Mouse (Mus musculus) testis, adult 2 months (tissue): ENCODE measurements around the gene Mep1a. TPM values are rescaled to one million over a fixed set of nuclear protein-coding genes. Genes with fewer than 3 reads are reported as not detected.
A peak's percentile ranks its signal among the peaks of the same experiment; 100 is the strongest.

Experiments used
- H3K27ac ChIP-seq: fragments of 200-500 bp; 2 replicates; pipeline ENCODE4 v1.5.1; 2012; ENCODE audit warnings: low read depth, low read length; ENCODE audit not compliant: control insufficient read depth, insufficient read depth
- H3K27me3 ChIP-seq: fragments of 200-500 bp; 2 replicates; pipeline ENCODE4 v1.6.1; 2012; ENCODE audit warnings: mild to moderate bottlenecking, low read length, moderate library complexity; ENCODE audit not compliant: control insufficient read depth, insufficient read depth
- H3K36me3 ChIP-seq: fragments of 200-500 bp; 2 replicates; pipeline ENCODE4 v1.6.1; 2012; ENCODE audit warnings: mild to moderate bottlenecking, low read length; ENCODE audit not compliant: control insufficient read depth, insufficient read depth
- H3K4me1 ChIP-seq: fragments of 200-500 bp; 2 replicates; pipeline ENCODE4 v1.6.1; 2012; ENCODE audit warnings: low read length; ENCODE audit not compliant: control insufficient read depth, insufficient read depth
- H3K4me3 ChIP-seq: fragments of 200-500 bp; 2 replicates; pipeline ENCODE4 v1.5.1; 2012; ENCODE audit warnings: low read depth, mild to moderate bottlenecking, low read length, moderate library complexity, mixed read lengths; ENCODE audit not compliant: control insufficient read depth
- CTCF ChIP-seq: fragments of 200-500 bp; IDR thresholded peaks from 2 replicates; pipeline ENCODE4 v1.5.1; 2012; ENCODE audit warnings: low read depth, mild to moderate bottlenecking, inconsistent platforms, low read length, moderate library complexity; ENCODE audit not compliant: control insufficient read depth, insufficient read depth, insufficient replicate concordance
- POLR2A ChIP-seq: fragments of 200-500 bp; IDR thresholded peaks from 2 replicates; pipeline ENCODE4 v1.6.1; 2012; ENCODE audit warnings: low read depth, mild to moderate bottlenecking, inconsistent platforms, low read length, moderate library complexity; ENCODE audit not compliant: control insufficient read depth
- polyA plus RNA-seq: library from polyadenylated mRNA; depleted of rRNA; stranded (reverse); fragments of >200 nt; gene quantifications from 2 replicates; pipeline ENCODE4 v1.2.3, GENCODE M21; 2012

The Mep1a gene
- polyA plus RNA-seq, 1 experiment: 0.14 TPM

DNA sequence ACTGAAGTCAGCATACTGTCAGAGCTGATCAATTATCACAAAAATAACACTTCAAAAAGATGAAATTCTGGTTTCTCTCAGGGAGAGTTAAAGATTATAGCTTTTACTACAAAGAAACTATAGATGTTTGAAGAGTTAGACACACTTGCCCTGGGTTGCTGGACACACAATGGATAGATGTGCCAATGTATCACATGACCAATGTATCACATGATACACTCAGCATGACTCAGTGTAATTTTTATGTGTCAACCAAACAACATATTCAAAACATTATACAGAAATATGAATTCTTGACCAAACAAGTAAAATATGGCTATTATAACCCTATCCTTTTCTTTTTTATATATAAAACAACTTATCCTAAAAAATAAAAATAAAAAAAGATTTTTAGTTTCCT lies 25.0 kb downstream of the Mep1a start:
- no peaks in the 10 kb centered on the region for H3K27me3 ChIP-seq
- no peak overlapping the region for H3K27ac ChIP-seq
- peaks cover 3% of the 10 kb centered on the region for H3K4me1 ChIP-seq
- TF ChIP-seq CTCF (no peak), POLR2A (no peak)
- H3K36me3 ChIP-seq: no peaks in the 10 kb centered on the region
- H3K4me3 ChIP-seq: no peak overlapping the region

DNA sequence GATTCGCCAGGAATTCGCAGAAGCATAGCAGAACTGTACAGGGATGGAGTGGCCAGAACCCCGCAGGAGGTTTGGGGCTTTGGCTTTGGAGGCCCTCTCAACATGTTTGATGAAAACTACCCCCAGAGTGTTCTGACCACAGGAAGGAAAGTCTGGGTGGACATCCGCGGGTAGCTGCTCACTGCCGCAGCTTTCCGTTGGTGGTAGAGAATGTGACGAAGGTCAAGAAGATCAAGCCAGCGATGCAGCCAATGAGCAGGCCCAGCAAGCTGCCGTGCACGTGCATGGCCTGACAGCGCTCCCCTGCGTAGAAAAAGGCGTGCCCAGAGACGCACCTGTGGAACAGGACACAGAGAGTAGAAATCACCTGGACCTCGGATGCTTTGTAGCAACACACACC lies 27.8 kb downstream of the Mep1a start:
- Histone ChIP-seq H3K4me3 (peak overlapping the region; percentile 37), H3K27me3 (no peaks in the 10 kb centered on the region), H3K27ac (peak overlapping the region; percentile 33; the same call in 1 of the 2 replicates), H3K36me3 (no peaks in the 10 kb centered on the region), H3K4me1 (peaks cover 3% of the 10 kb centered on the region)
- peak; percentile 75; the same call in 1 of the 2 replicates for TF ChIP-seq POLR2A
- no peak for TF ChIP-seq CTCF

DNA sequence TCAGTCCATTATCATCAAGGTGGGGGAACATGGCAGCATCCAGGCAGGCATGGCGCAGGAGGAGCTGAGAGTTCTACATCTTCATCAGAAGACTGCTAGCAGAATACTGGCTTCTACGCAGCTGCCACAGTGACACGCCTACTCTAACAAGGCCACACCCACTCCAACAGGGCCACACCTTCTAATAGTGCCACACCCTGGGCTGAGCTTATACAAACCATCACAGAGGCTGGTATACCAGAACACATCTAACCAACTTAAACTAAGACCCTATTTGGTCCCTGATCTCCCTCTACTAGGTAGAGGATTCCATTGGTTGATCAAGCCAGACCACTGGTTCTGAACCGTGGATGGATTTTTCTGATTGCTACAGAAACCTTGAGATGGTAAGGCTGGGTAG lies 30.1 kb downstream of the Mep1a start:
- no peak overlapping the region for H3K27ac ChIP-seq
- TF ChIP-seq CTCF (no peak), POLR2A (no peak)

DNA sequence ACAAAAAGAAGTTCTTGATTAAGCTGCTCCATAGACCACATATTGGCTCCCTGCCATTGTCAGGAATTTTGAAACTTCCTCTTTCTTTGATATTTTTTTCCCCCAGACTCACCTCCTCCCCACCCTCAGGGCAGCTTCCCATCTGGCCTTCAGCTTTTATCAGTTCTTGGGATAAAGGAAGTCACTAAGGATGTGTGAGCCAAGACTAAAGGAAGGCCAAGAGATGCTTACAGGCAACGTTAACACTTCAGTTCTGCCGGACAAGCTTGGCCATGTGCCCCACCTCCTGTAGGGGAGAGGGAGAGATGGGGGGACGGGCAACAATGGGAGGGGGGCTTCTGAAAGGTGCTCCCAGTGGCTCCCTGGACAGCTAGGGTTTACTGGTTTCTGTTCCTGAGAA lies 32.6 kb downstream of the Mep1a start:
- H3K36me3 ChIP-seq: no peaks in the 10 kb centered on the region
- TF ChIP-seq POLR2A: no peak
- TF ChIP-seq CTCF: no peak
- H3K27ac ChIP-seq: no peak overlapping the region
- no peak overlapping the region for H3K4me3 ChIP-seq
- peaks cover 3% of the 10 kb centered on the region; the same call in 1 of the 2 replicates for H3K4me1 ChIP-seq
- no peaks in the 10 kb centered on the region for H3K27me3 ChIP-seq

More for the DNA sequence above, 30.1 kb downstream of the Mep1a start:
- H3K36me3 ChIP-seq: no peaks in the 10 kb centered on the region
- H3K4me1 ChIP-seq: peaks cover 3% of the 10 kb centered on the region; the same call in 1 of the 2 replicates
- no peak overlapping the region for H3K4me3 ChIP-seq
- no peaks in the 10 kb centered on the region for H3K27me3 ChIP-seq

DNA sequence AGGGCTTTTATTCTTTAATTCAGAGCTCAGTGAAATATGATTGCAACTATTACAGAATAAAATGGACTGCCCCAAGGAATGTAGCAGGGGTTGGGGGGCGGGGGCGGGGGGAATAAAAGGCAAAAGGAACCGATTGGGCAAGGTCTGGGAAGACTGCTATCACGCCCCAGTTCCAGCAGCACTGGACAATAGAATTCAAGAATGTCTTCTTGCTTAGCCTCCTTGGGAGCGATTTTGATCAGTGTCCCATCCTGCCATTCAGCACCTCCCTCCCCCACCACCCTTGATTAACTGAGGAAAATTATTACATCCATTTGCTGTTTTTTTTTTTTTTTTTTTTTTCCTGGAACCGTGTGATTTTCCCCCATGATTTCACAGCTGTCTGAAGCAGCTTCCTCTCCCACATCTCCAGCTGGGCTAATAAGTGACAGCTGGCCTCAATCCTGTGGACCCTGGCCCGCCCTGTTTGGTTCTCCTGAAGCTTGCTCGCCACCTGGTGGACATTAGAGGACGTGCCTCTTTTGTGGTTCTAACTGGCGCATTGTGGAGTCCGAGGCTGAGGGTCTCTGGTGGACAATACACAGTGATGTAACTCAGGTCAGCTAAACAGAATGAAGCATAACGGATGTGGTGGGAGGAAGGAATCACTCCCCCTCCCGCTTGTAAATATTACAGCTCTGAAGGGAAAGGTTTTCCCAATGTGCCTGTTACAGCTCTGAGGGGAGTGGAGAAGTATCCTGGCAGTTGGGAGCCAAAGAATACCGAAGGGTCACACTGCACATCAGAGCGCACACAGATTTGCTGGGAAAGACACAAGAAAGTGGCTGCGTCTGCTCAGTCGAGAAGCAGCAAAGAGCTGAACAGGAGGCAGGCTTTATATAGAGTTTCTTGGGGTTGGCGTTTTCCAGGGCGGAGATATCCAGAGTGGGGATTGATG lies 42.1 kb downstream of the Mep1a start:
- peak; percentile 91 for TF ChIP-seq CTCF
- no peak for TF ChIP-seq POLR2A
- no peaks in the 10 kb centered on the region for H3K27me3 ChIP-seq
- H3K27ac ChIP-seq: no peak overlapping the region
- peaks cover 8% of the 10 kb centered on the region for H3K4me1 ChIP-seq
- H3K4me3 ChIP-seq: no peak overlapping the region; the same call in 1 of the 2 replicates
- H3K36me3 ChIP-seq: no peaks in the 10 kb centered on the region

DNA sequence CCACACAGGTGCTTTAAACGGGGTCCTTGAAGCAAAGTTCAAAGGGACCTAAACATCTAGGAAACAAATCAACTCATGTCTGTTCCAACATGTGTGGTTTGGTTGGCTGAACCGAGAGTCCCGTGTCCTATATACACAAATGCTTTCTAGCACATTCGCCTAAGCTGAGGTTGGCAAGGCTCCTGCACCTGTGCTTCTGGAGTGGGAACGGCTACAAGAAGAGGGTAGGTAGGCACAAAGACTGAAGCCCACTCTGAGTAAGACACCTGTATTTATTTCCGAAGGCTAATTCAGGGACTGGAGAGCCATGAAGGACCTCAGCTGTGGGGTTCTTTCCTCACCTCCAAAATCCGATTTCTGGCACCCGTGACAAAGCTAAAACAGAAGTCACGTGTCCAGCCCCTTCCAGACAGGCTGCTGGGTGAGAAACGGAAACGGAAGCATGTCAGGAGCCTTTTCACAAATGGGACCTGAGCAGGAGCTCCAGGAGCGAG lies 42.8 kb downstream of the Mep1a start:
- TF ChIP-seq POLR2A (no peak), CTCF (no peak)
- H3K27ac ChIP-seq: no peak overlapping the region
- peak overlapping the region; percentile 1; the same call in 1 of the 2 replicates for H3K4me3 ChIP-seq

DNA sequence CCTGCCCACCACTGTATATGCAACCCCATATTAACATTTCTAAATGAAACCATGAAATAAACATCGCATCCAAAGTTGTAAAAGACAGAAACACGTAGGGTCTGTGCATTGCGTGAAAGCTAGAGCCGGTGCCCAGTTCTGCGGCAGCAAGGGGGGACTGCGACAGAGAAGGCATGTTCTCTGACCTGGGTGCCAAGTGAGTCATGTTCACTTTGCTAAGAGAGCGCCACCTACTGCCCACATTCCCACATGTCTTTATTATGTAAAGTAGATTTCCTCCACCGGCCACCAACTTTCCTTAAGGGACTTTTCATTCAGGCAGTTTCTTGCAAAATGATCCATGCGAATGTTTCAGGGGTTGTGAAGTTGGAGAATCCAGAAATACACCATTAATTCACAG lies 44.0 kb downstream of the Mep1a start:
- Histone ChIP-seq H3K4me1 (peaks cover 17% of the 10 kb centered on the region), H3K4me3 (no peak overlapping the region), H3K27ac (no peak overlapping the region), H3K27me3 (no peaks in the 10 kb centered on the region), H3K36me3 (no peaks in the 10 kb centered on the region)
- TF ChIP-seq CTCF: peak; percentile 42; the same call in 1 of the 2 replicates
- TF ChIP-seq POLR2A: no peak

More for the DNA sequence above, 42.8 kb downstream of the Mep1a start:
- Histone ChIP-seq H3K36me3 (no peaks in the 10 kb centered on the region), H3K27me3 (no peaks in the 10 kb centered on the region), H3K4me1 (peaks cover 13% of the 10 kb centered on the region)
